Mouse (Mus musculus) stomach, adult 2 months (tissue): ENCODE measurements around the gene Ttc3. TPM values are rescaled to one million over a fixed set of nuclear protein-coding genes. Genes with fewer than 3 reads are reported as not detected.

Source experiments
- polyA plus RNA-seq: library from polyadenylated mRNA; depleted of rRNA; stranded (reverse); fragments of >200 nt; gene quantifications from 2 replicates; pipeline ENCODE4 v1.2.3, GENCODE M21; 2012; rRNA removed

Gene Ttc3
- polyA plus RNA-seq = 4.8 and 8.7 TPM in 2 replicates

DNA sequence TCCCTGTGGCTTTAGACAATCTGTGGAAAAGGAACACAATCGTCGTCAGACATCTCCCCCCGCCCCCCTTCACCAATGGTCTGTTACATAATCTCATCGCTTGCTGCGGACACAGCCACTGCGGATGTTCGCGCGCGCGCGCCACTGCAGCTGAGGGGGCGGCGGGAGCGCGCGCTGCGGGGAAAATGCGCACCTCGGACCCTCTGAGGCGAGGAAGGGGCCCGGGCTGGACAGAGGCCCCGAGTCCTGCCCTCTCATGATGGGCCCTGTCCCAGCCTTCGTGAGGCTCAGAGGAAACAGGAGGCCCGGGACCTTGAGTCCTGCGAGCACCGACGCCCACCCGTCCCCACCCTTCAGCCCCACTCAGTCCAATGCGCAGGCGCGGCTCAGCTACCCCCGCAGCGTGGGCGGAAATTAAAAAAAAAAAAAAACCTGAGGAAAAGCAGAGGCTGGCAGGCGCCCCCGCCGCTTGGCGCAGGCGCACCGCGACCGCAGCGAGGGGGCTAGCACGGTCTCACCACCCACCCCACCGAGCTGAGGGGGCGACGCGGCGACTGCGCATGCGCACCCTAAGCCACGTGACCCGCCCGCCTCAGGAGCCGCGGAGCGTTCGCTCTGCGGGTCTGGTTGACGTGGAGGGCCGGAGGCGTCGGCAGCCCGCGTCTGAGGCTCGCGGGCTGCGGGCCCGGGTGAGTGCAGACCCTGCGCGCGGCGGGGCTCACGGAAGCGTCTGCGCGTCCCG, at the start of gene Ttc3:
Gene Ttc3 (plus strand): TSS at position 446 of the 742 bp plus-strand sequence.

DNA sequence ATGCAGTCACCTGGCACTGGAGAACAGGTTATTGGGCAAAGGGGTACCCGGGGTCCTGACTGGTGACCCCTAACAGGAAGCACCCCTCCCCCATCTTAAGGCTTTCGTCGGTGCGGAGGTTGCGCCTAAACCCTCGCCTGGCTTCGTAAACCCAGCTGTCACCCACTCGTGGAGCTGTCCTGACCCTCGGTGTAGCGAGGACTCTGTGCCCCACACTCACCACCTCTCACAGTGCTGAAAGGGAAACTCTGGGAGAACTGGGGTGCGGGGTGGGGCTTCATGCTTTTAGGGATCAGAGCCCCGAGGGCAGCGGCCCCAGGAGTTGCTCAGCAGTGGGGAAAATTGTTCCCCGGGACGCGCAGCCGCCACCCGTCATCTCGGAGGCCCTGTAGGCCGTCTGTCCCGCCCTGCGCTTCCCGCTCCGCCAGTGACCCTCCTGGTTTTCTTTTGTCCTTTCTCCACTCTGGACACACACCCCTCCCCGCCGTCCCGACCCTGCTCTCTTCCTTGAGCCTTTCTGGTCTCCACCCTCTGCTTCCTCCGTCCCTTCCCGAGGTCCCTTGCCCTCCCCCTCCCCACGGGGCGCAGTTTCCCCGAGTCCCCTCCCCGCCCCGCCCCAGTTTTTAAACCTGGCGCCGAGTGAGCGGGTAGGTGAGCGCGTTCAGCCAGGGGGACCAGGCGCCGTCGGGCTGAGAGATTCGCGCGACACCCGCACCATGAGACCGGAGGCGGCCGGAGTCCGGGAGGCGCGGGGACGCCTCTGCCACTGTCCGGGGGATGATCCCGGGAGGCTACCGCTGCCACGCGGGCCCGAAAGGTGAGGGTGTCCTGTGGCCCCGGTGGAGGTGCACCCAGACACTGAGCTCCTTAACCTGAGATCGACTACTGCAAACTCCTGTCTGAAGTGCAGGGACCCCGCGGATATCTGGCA, 42.4 kb upstream of the Ttc3 start, which contains the start of gene Ripply3:
Gene Ripply3 (plus strand): TSS at position 640 of the 931 bp plus-strand sequence.

DNA sequence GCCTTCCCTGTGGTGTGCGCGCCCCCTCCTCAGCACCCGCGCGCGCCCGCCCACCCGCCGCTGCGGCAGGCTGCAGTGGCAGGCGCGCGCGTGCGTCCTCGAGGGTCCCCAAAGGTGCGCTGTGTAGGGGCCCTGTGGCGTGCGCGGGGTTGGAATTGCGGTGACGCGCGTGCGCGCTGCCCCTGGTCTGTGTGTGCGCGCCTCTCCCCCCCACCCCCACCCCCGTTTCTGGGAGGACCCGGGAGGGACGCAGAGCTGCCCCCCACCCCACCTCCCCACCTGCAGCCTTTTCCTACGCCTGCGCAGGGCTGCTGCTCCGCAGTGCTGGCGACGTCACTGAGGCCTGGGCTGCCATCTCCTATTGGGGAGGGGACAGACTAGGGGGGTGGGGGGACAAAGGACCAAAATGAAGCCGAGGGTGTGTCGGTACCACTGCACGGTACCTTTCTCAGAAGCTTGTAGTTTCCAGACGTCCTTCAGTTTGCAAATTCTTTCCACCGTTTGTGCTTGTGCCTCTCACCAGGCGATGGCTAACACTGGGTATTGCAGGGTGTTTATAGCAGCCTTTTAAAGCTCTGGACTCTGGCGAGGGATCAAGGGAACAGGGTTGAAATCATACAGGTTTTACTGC, 998 bp downstream of the Ttc3 start, which contains the start of gene Pigp:
Gene Pigp (minus strand): TSS at position 542 of the 631 bp plus-strand sequence.

Other genes starting within 250 kb of the Ttc3 start
- 4.3 and 5.2 TPM in 2 replicates for gene Hlcs, start 57.0 kb upstream of the Ttc3 start, polyA plus RNA-seq
- 2.6 and 7.1 TPM in 2 replicates for gene Ripply3, start 42.2 kb upstream of the Ttc3 start, polyA plus RNA-seq
- 6.4 and 17.1 TPM in 2 replicates for gene Pigp, start 1.2 kb downstream of the Ttc3 start, polyA plus RNA-seq
- 10.6 and 10.9 TPM in 2 replicates for gene Vps26c, start 156.2 kb downstream of the Ttc3 start, polyA plus RNA-seq
- gene Dyrk1a, start 199.4 kb downstream of the Ttc3 start, polyA plus RNA-seq = 8.2 and 13.9 TPM in 2 replicates